Mouse (Mus musculus) layer of hippocampus, adult 9-10 months (tissue): ENCODE data around the gene Zfp189.
"Not testable (repeated sequence)": the region's sequence is repeated elsewhere in the genome, so short reads cannot be mapped to it uniquely, and the experiment has no call there.

Experiments used
- DNase-seq: peaks from one replicate; pipeline ENCODE4 v3.0.0; 2022; ENCODE audit warnings: low spot score

The Zfp189 gene

GRCm38 (mm10) chr4:49520572-49521340 lies at the start of gene Zfp189, which contains the start of gene Mrpl50:
TSS of gene Zfp189 (plus strand) at chr4:49521176.
TSS of gene Mrpl50 (minus strand) at chr4:49521093.
- DNase-seq, result peak; percentile 97

- no peak for DNase-seq
Observed at GRCm38 (mm10) chr4:49473435-49474100, 47.4 kb upstream of the Zfp189 start, which contains the start of gene Acnat1. TSS of gene Acnat1 (minus strand) at chr4:49473912.

- DNase-seq, result no peak
Observed at GRCm38 (mm10) chr4:49474583-49474982, 46.4 kb upstream of the Zfp189 start.

- DNase-seq, result no peak
Observed at GRCm38 (mm10) chr4:49478118-49478877, 42.7 kb upstream of the Zfp189 start.

GRCm38 (mm10) chr4:49479035-49479434 lies 41.9 kb upstream of the Zfp189 start:
- DNase-seq, result not testable (repeated sequence)

- DNase-seq, result no peak
Observed at GRCm38 (mm10) chr4:49480104-49480760, 40.7 kb upstream of the Zfp189 start.

GRCm38 (mm10) chr4:49480896-49481295 lies 40.1 kb upstream of the Zfp189 start:
- DNase-seq, result no peak

GRCm38 (mm10) chr4:49485442-49485841 lies 35.5 kb upstream of the Zfp189 start:
- DNase-seq, result no peak

- not testable (repeated sequence) for DNase-seq
Observed at GRCm38 (mm10) chr4:49485934-49486650, 34.9 kb upstream of the Zfp189 start.

- DNase-seq, result no peak
Observed at GRCm38 (mm10) chr4:49503563-49503962, 17.4 kb upstream of the Zfp189 start.

GRCm38 (mm10) chr4:49506386-49506785 lies 14.6 kb upstream of the Zfp189 start, which contains the start of gene Baat:
TSS of gene Baat (minus strand) at chr4:49506557.
- DNase-seq, result no peak

- DNase-seq, result no peak
Observed at GRCm38 (mm10) chr4:49509183-49509582, 11.8 kb upstream of the Zfp189 start.

- not testable (repeated sequence) for DNase-seq
Observed at GRCm38 (mm10) chr4:49510236-49510835, 10.6 kb upstream of the Zfp189 start.

- DNase-seq, result no peak
Observed at GRCm38 (mm10) chr4:49512636-49513035, 8.3 kb upstream of the Zfp189 start.

- DNase-seq, result no peak
Observed at GRCm38 (mm10) chr4:49514441-49514840, 6.5 kb upstream of the Zfp189 start.

GRCm38 (mm10) chr4:49519476-49519875 lies 1.5 kb upstream of the Zfp189 start:
- DNase-seq, result no peak

- no peak for DNase-seq
Observed at GRCm38 (mm10) chr4:49521346-49521745, 370 bp downstream of the Zfp189 start.

- DNase-seq, result peak; percentile 60
Observed at GRCm38 (mm10) chr4:49522576-49522975, 1.6 kb downstream of the Zfp189 start.

GRCm38 (mm10) chr4:49535036-49535435 lies 14.1 kb downstream of the Zfp189 start:
- DNase-seq, result no peak

GRCm38 (mm10) chr4:49535675-49536294 lies 14.8 kb downstream of the Zfp189 start:
- DNase-seq, result no peak
